Mouse (Mus musculus): Measurements from ENCODE around the gene Efna3. TPM values are rescaled to one million over a fixed set of nuclear protein-coding genes. Genes with fewer than 3 reads are reported as not detected.
A peak's percentile ranks its signal among the peaks of the same experiment; 100 is the strongest.

Efna3 gene
- polyA plus RNA-seq, 1 experiment from 2014 or later = 72.3 TPM

DNA sequence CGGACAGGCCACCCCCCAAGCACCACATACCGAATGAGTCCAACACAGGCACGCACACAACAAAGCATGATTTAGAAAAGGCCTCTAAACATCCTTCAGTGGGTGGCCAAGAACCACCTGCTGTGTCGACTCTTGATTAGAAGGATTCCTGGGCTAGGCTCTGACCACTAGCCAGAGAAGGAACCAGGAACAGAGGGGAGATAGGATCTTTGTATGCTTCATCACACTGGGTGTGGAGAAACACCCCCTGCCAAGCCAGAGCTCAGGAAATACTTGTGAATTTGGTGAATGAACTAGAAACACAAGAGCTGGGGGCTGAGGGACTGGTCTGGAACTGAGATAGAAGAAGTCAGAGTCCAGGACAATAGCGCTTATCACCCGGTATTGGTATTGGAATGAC is 13.8 kb upstream of the Efna3 start:
- no peak for ATAC-seq (ENCODE audit: low FRiP score, low read depth)
- peaks cover 68% of the 10 kb centered on the region for H3K4me1 ChIP-seq (replicated peaks)
- 10% methylated on average over 6 of the region's 6 CpGs for WGBS

DNA sequence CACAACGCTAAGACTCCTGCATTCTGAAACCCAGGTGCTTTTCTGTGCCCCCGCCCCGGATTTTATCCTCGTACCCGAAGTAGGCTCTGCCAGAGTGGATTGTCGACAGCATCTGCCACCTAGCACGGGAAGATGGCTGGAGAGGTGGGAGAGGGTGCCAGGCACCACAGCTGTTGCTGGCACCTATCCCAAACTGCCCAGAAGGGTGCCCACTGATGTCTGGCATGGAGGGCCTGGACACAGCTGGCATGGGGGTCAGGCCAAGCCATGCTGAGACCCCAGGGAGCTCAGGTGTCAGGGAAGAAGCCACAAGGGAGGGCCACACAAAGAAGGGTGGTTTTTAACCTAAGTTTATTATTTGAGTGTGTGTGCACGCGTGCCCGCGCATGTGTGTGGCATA is 10.3 kb upstream of the Efna3 start:
- ATAC-seq (ENCODE audit: low FRiP score, low read depth) = no peak
- Histone ChIP-seq H3K27ac (replicated peaks) (peak overlapping the region; percentile 53), H3K4me1 (replicated peaks) (peaks cover 54% of the 10 kb centered on the region), H3K4me3 (no peak overlapping the region), H3K27me3 (no peaks in the 10 kb centered on the region), H3K4me2 (0 out of 2 replicates have a peak overlapping the region, but pooled peaks have one; percentile 7), H3K9ac (no peak overlapping the region), H3K9me3 (no peaks in the 10 kb centered on the region), H3K36me3 (no peaks in the 10 kb centered on the region)
- WGBS = 47% methylated on average over 11 of the region's 11 CpGs

More for the DNA sequence above, 13.8 kb upstream of the Efna3 start:
- Histone ChIP-seq H3K27me3 (no peaks in the 10 kb centered on the region), H3K36me3 (no peaks in the 10 kb centered on the region), H3K4me2 (peak overlapping the region; percentile 95), H3K27ac (replicated peaks) (no peak overlapping the region), H3K9ac (peak overlapping the region; percentile 25), H3K4me3 (peak overlapping the region; percentile 84), H3K9me3 (no peaks in the 10 kb centered on the region)

DNA sequence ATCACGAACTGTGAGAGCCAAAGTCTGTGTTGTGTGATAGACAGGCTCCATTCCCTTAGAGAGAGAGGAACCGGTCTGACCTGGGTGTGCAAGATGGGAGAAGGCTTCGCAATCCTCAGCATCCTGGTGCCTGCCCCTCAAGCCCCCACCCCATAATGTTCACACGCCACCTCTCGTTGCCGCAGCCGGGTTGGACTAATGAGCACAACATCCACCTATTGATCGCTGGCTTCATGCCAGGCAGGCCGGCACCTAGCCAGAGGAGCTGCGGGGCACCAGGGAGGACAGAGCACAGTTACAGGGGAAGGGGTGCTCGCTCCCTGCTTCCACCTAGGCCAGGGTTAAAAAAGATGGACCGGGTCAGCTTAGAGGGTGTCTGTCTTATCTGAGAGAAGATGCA is 9.7 kb upstream of the Efna3 start:
- H3K9me3 ChIP-seq = no peaks in the 10 kb centered on the region
- H3K4me2 ChIP-seq = 0 out of 2 replicates have a peak overlapping the region, but pooled peaks have one; percentile 7
- peaks cover 52% of the 10 kb centered on the region for H3K4me1 ChIP-seq (replicated peaks)
- no peak overlapping the region for H3K4me3 ChIP-seq
- H3K27me3 ChIP-seq = no peaks in the 10 kb centered on the region
- 28% methylated on average over 12 of the region's 12 CpGs for WGBS
- no peak overlapping the region for H3K9ac ChIP-seq
- H3K27ac ChIP-seq (replicated peaks) = peak overlapping the region; percentile 53
- H3K36me3 ChIP-seq = no peaks in the 10 kb centered on the region
- no peak; the same call in 1 of the 2 replicates for ATAC-seq (ENCODE audit: low FRiP score, low read depth)

DNA sequence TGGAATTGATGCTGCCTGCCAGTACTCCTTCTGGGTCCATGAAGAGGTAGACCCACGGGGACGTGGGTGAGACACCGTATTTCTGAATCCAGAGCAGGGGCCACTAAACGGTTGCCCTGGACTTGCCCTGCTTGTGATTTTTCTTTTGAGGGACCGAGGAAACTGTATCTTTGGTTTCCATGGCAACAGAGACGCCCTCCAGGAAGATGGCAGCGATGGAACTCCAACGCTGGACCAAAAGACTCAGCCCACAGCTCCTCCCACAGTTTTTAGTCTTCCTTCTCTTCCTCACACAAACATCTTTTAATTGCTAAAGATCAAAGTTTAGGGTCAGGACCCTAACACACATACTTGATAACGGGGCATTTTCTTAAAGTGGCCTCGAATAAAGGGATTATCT is 9.2 kb upstream of the Efna3 start:
- 0 out of 2 replicates have a peak overlapping the region, but pooled peaks have one; percentile 53 for H3K27ac ChIP-seq (replicated peaks)
- 0 out of 2 replicates have a peak overlapping the region, but pooled peaks have one; percentile 7 for H3K4me2 ChIP-seq
- no peak overlapping the region for H3K4me3 ChIP-seq
- H3K9me3 ChIP-seq = no peaks in the 10 kb centered on the region
- no peak overlapping the region for H3K9ac ChIP-seq
- WGBS = 33% methylated on average over 10 of the region's 10 CpGs
- no peak for ATAC-seq (ENCODE audit: low FRiP score, low read depth)
- H3K27me3 ChIP-seq = no peaks in the 10 kb centered on the region
- H3K4me1 ChIP-seq (replicated peaks) = peaks cover 47% of the 10 kb centered on the region
- H3K36me3 ChIP-seq = no peaks in the 10 kb centered on the region

DNA sequence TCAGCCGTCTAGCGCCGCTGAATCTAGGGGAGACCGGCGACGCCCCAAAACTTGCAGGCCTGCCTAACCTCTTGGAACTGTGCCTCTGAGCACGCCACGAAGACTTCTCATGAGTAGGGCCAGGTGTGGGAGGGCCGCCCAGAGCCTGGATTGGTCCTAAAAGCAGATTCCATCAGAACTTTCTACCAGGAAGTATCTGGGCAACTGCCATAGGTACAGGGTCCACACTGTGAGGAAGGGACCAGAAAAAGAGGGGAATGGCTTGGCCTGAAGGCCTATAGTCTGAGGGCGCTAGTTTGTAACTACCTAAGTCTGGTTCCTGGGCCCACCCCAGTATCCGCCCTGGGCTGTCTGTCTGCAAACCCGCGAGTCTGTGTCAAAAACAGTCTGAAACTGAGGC is 8.8 kb upstream of the Efna3 start:
- Histone ChIP-seq H3K4me2 (no peak overlapping the region), H3K4me3 (no peak overlapping the region), H3K9me3 (no peaks in the 10 kb centered on the region), H3K4me1 (replicated peaks) (peaks cover 43% of the 10 kb centered on the region), H3K36me3 (no peaks in the 10 kb centered on the region), H3K9ac (no peak overlapping the region), H3K27me3 (no peaks in the 10 kb centered on the region), H3K27ac (replicated peaks) (no peak overlapping the region)
- ATAC-seq (ENCODE audit: low FRiP score, low read depth) = no peak
- WGBS = 70% methylated on average over 13 of the region's 13 CpGs

DNA sequence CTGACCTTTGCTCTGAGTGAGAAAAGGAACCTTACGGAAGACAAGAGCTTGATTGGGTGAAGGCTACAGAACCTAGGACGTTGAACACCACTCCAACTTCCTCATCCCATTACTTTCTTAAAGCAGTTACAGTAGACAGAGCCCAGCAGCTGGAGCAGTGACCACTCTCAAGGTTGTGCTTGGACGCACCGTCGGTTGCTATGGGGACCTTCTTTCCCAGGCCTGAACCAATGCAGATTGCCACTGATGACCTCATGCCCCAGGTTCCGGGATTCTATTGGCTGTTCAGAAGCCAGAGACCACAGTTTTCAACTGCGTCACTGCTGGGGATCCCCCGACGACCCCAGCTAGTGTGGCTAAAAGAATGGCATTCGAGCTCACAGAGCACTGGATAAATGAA is 8.2 kb upstream of the Efna3 start:
- no peak overlapping the region for H3K4me2 ChIP-seq
- no peak overlapping the region for H3K9ac ChIP-seq
- no peak overlapping the region for H3K27ac ChIP-seq (replicated peaks)
- no peaks in the 10 kb centered on the region for H3K27me3 ChIP-seq
- ATAC-seq (ENCODE audit: low FRiP score, low read depth) = no peak
- WGBS = 19% methylated on average over 10 of the region's 10 CpGs
- H3K9me3 ChIP-seq = no peaks in the 10 kb centered on the region
- no peaks in the 10 kb centered on the region for H3K36me3 ChIP-seq
- peaks cover 37% of the 10 kb centered on the region for H3K4me1 ChIP-seq (replicated peaks)
- H3K4me3 ChIP-seq = no peak overlapping the region

DNA sequence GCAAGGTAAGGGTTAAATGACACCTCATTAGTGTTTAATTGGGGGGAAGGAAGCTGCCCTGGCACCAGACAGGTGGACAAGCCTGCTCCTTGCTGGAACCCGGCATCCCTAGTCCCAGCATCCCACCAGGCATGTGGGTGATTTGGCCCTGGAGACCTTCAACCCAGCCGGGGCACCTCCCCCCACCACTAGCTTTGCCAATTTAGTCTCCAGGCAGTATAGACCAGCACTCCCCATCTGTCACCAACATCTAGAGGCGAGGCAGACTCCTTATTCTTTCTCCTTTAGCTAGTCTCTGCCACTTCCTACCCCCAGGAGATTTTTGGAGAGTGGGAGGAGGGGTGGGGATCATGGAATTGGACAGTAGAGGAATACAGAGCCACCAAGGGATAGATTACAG is 7.6 kb upstream of the Efna3 start:
- WGBS = 33% methylated on average over 3 of the region's 3 CpGs
- Histone ChIP-seq H3K4me2 (no peak overlapping the region), H3K27ac (replicated peaks) (no peak overlapping the region), H3K4me3 (no peak overlapping the region), H3K27me3 (no peaks in the 10 kb centered on the region), H3K4me1 (replicated peaks) (peaks cover 33% of the 10 kb centered on the region), H3K36me3 (no peaks in the 10 kb centered on the region), H3K9me3 (no peaks in the 10 kb centered on the region), H3K9ac (no peak overlapping the region)
- peak; percentile 29; the same call in 1 of the 2 replicates for ATAC-seq (ENCODE audit: low FRiP score, low read depth)

DNA sequence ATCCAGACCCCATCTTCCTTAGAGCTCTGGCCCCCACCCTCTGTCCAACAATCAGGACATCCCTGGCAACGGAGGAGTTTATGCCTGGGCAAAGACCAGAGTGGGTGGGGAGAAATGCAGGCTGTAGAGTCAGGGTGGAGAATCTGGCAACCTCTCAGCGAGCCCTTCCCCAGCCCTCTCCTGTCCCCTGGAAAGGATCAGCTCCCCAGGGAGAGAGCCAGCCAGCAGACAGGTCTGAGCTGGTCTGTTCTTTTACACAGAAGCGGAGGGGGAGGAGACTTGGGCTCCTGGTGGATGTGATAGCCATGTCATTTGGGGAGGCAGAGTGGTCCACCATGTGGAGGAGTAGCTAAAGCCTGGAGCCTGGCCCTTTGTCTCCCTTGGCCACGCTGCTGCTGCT is 5.9 kb upstream of the Efna3 start:
- no peaks in the 10 kb centered on the region for H3K9me3 ChIP-seq
- 17% methylated on average over 4 of the region's 4 CpGs for WGBS
- H3K27me3 ChIP-seq = peaks cover 4% of the 10 kb centered on the region; the same call in 1 of the 2 replicates
- H3K4me1 ChIP-seq (replicated peaks) = peaks cover 33% of the 10 kb centered on the region
- H3K27ac ChIP-seq (replicated peaks) = no peak overlapping the region
- H3K36me3 ChIP-seq = no peaks in the 10 kb centered on the region
- ATAC-seq (ENCODE audit: low FRiP score, low read depth) = no peak
- no peak overlapping the region for H3K4me3 ChIP-seq
- no peak overlapping the region for H3K4me2 ChIP-seq
- H3K9ac ChIP-seq = no peak overlapping the region

DNA sequence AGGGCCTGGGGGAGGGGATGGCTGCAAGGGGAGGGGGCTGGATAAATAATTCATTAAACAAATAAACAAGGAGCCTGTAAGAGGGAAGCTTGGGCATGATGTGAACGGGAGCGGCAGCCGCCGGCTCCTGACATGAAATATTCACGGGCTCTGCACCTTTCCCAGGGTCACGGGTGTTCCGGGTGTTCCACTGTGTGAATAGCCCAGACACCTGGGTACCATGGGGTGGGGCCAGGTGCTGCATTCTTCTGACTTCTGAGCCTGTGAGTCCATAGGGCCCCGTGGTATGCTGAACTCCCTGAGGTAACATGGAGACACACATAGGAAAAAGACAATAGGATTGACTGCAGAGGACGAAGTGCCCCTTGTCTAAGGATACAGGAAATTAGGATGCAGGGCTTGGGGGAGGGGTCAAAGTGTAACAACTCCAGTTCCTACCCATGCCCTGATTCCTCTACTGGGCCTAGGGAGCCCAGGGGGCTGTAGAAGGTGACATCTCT is 4.7 kb upstream of the Efna3 start:
- Histone ChIP-seq H3K9me3 (no peaks in the 10 kb centered on the region), H3K36me3 (no peaks in the 10 kb centered on the region), H3K4me1 (replicated peaks) (peaks cover 28% of the 10 kb centered on the region), H3K9ac (no peak overlapping the region), H3K4me3 (no peak overlapping the region), H3K4me2 (no peak overlapping the region), H3K27me3 (peaks cover 4% of the 10 kb centered on the region; the same call in 1 of the 2 replicates), H3K27ac (replicated peaks) (no peak overlapping the region)
- WGBS = 37% methylated on average over 9 of the region's 9 CpGs
- no peak for ATAC-seq (ENCODE audit: low FRiP score, low read depth)

DNA sequence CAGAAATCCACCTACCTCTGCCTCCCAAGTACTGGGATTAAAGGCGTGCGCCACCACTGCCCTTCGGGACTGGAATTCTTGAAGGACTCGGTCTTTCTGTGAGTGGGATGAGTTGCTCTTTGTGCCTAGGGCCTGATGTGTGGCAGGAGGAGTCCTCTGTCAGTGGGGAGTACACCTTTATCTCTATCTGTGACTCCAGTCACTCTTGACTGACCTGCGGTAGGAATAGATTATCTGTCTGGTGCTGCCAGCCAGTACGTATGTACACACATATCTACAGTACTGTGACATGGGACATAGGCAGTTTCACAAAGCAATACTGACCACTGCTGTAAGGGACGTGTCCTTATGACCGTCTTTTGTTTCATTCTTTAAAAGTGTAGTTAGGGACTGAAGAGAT is 3.1 kb upstream of the Efna3 start:
- H3K4me1 ChIP-seq (replicated peaks) = peaks cover 23% of the 10 kb centered on the region
- 94% methylated on average over 8 of the region's 8 CpGs for WGBS

DNA sequence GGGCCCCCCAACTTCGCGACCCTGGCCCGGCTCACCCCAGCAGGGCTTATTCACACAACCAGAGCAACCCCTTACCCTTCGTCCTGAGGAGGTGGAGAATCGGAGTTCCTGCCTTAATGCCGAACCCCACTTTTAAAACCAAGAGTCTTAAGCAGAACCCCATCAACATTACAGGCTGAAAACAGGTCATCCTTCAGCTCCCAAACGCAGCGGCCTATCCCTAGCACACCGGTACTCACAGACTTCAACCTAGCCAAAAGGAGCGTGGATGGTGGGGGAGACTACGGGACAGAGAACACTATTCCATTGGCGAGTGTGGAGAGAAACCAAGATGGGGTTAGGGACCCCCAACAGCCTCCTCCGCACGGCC is 649 bp downstream of the Efna3 start:
- peaks cover 4% of the 10 kb centered on the region; the same call in 1 of the 2 replicates for H3K27me3 ChIP-seq
- H3K4me3 ChIP-seq = peak overlapping the region; percentile 66
- ATAC-seq (ENCODE audit: low FRiP score, low read depth) = no peak; the same call in 1 of the 2 replicates
- peaks cover 50% of the 10 kb centered on the region for H3K4me1 ChIP-seq (replicated peaks)
- WGBS = 1% methylated on average over 14 of the region's 14 CpGs
- no peaks in the 10 kb centered on the region for H3K9me3 ChIP-seq
- H3K4me2 ChIP-seq = peak overlapping the region; percentile 86
- H3K27ac ChIP-seq (replicated peaks) = peak overlapping the region; percentile 91
- no peaks in the 10 kb centered on the region for H3K36me3 ChIP-seq
- H3K9ac ChIP-seq = peak overlapping the region; percentile 74

More for the DNA sequence above, 3.1 kb upstream of the Efna3 start:
- no peak overlapping the region for H3K9ac ChIP-seq
- H3K9me3 ChIP-seq = no peaks in the 10 kb centered on the region
- H3K27me3 ChIP-seq = peaks cover 4% of the 10 kb centered on the region; the same call in 1 of the 2 replicates
- no peaks in the 10 kb centered on the region for H3K36me3 ChIP-seq
- ATAC-seq (ENCODE audit: low FRiP score, low read depth) = no peak
- H3K4me3 ChIP-seq = no peak overlapping the region
- no peak overlapping the region for H3K27ac ChIP-seq (replicated peaks)
- no peak overlapping the region for H3K4me2 ChIP-seq

DNA sequence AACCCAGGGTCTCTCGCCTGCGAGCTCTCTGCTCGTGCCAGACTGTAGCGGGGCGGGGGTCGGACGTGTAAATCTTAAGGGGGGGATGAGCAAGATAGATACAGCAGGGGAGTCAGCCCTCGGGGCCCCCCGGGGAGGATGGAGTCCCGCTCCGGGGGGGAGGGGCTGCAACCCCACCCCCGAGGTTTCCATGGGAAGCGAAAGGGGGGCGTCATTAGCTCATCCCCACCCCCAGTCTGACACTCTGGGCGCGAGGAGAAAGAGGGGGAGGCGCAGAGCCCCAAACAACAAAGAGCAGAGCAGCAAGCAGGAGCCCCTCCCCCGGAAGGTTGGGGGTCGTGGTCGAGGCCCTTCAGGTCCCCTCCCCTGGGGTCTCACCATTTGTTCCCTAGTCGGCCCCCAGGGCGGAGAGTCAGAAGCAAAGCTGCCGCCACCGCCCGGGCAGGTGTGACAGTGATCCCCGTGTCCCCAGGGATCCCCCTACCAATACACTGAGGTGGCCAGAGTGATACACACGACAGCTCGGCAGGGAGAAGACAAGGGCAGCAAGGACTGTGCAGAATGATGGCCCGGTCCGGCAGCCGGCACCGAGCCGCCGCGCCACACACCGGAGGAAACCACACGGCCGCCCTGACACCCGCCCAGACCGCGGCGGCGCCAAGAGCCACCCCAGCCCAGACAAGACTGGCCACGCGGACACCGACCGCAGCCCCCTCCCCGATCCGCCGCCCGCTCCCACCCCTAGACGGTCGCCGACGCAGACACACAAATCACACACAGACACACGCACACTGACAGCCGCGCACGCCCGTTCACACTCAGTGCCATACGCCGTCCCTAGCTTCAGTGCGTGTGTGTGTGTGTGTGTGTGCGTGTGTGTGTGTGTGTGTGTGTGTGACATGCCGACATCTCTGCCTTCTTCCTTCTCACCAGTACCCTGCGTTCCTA is 1.3 kb downstream of the Efna3 start:
- H3K27ac ChIP-seq (replicated peaks) = peak overlapping the region; percentile 91
- peak; percentile 27 for ATAC-seq (ENCODE audit: low FRiP score, low read depth)
- H3K36me3 ChIP-seq = no peaks in the 10 kb centered on the region
- peak overlapping the region; percentile 66 for H3K4me3 ChIP-seq
- WGBS = under 1% methylated on average over 59 of the region's 66 CpGs
- H3K4me1 ChIP-seq (replicated peaks) = peaks cover 57% of the 10 kb centered on the region
- H3K4me2 ChIP-seq = peak overlapping the region; percentile 86
- peaks cover 4% of the 10 kb centered on the region; the same call in 1 of the 2 replicates for H3K27me3 ChIP-seq
- H3K9me3 ChIP-seq = no peaks in the 10 kb centered on the region
- peak overlapping the region; percentile 74 for H3K9ac ChIP-seq
